21 mouse cellular contexts compared by ENCODE assay signal in the genomic region with DNA sequence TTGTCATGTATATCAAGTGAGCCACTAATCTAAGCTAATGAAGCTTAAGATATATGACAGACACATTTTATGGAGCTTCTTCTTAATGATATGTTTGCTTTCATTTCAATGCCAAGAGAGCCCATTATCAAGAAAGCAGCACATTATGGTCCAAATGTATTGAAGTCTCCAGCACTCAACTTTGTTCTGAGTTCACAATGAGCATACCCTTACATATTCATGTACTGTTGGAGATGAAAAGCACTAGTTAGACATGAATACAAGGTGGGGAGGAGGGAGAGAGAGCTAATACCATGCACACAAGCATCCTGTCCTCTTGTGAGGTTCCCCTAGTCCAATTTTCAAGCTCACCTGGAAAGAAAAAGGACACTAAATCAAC.
DNase-seq lines count a peak whose midpoint lies in the region; ATAC-seq lines count a peak whose summit lies in the region.
"Had no signal": no experiment of that assay in that cellular context is flagged by ENCODE, and none has a peak within 500 bp of the region (broad histone marks: within the 10 kb centered on the region; RNA-seq: fewer than 3 reads in every experiment).

No protein-coding gene starts in this region.

- no peaks in the 10 kb centered on the region for H3K9me3 ChIP-seq in forebrain, embryonic 12.5 days
- no peaks in the 10 kb centered on the region for H3K9me3 ChIP-seq in forebrain, embryonic 10.5 days
- H3K9me3 ChIP-seq in neural tube, embryonic 11.5 days (ENCODE audit: control insufficient read depth, low read length): no peaks in the 10 kb centered on the region
- no peaks in the 10 kb centered on the region for H3K9me3 ChIP-seq in neural tube, embryonic 15.5 days (replicated peaks)
- H3K9me3 ChIP-seq in forebrain, embryonic 14.5 days (replicated peaks; ENCODE audit: control insufficient read depth, low read length): no peaks in the 10 kb centered on the region
- H3K9me3 ChIP-seq in hindbrain, embryonic 13.5 days: no peaks in the 10 kb centered on the region
- H3K9me3 ChIP-seq: embryonic facial prominence, embryonic 13.5 days; heart, embryonic 15.5 days had no signal

- H3K4me1 ChIP-seq in forebrain, embryonic 12.5 days: peaks cover 10% of the 10 kb centered on the region
- H3K4me1 ChIP-seq in forebrain, embryonic 10.5 days: peaks cover 26% of the 10 kb centered on the region
- H3K4me1 ChIP-seq in neural tube, embryonic 11.5 days (ENCODE audit: control insufficient read depth, insufficient read depth, low read length): no peaks in the 10 kb centered on the region
- no peaks in the 10 kb centered on the region for H3K4me1 ChIP-seq in neural tube, embryonic 15.5 days
- peaks cover 10% of the 10 kb centered on the region for H3K4me1 ChIP-seq in forebrain, embryonic 14.5 days (ENCODE audit: control insufficient read depth, insufficient read depth, low read length)
- peaks cover 5% of the 10 kb centered on the region; the same call in 1 of the 2 replicates for H3K4me1 ChIP-seq in hindbrain, embryonic 13.5 days (replicated peaks)
- H3K4me1 ChIP-seq: embryonic facial prominence, embryonic 13.5 days; heart, embryonic 15.5 days had no signal

- H3K36me3 ChIP-seq in forebrain, embryonic 12.5 days (replicated peaks): no peaks in the 10 kb centered on the region
- no peaks in the 10 kb centered on the region for H3K36me3 ChIP-seq in forebrain, embryonic 10.5 days (replicated peaks)
- H3K36me3 ChIP-seq in neural tube, embryonic 11.5 days (ENCODE audit: control insufficient read depth, insufficient read depth, low read length): no peaks in the 10 kb centered on the region
- H3K36me3 ChIP-seq in neural tube, embryonic 15.5 days: no peaks in the 10 kb centered on the region
- no peaks in the 10 kb centered on the region for H3K36me3 ChIP-seq in forebrain, embryonic 14.5 days (ENCODE audit: control insufficient read depth, insufficient read depth, low read length)
- H3K36me3 ChIP-seq in hindbrain, embryonic 13.5 days: no peaks in the 10 kb centered on the region
- H3K36me3 ChIP-seq: embryonic facial prominence, embryonic 13.5 days; heart, embryonic 15.5 days had no signal

- H3K4me3 ChIP-seq in forebrain, embryonic 12.5 days (replicated peaks): no peak overlapping the region
- no peak overlapping the region for H3K4me3 ChIP-seq in forebrain, embryonic 10.5 days
- no peak overlapping the region for H3K4me3 ChIP-seq in neural tube, embryonic 11.5 days (ENCODE audit: low read depth, low read length)
- no peak overlapping the region for H3K4me3 ChIP-seq in neural tube, embryonic 15.5 days (replicated peaks)
- no peak overlapping the region for H3K4me3 ChIP-seq in forebrain, embryonic 14.5 days (ENCODE audit: low read depth, low read length)
- no peak overlapping the region for H3K4me3 ChIP-seq in hindbrain, embryonic 13.5 days
- H3K4me3 ChIP-seq: embryonic facial prominence, embryonic 13.5 days; heart, adult 2 months; heart, embryonic 15.5 days had no signal

- H3K9ac ChIP-seq in forebrain, embryonic 12.5 days: no peak overlapping the region
- no peak overlapping the region for H3K9ac ChIP-seq in neural tube, embryonic 11.5 days (ENCODE audit: low read length)
- no peak overlapping the region for H3K9ac ChIP-seq in neural tube, embryonic 15.5 days (replicated peaks)
- H3K9ac ChIP-seq in forebrain, embryonic 14.5 days (ENCODE audit: low read length): no peak overlapping the region
- no peak overlapping the region for H3K9ac ChIP-seq in hindbrain, embryonic 13.5 days
- H3K9ac ChIP-seq: embryonic facial prominence, embryonic 13.5 days; heart, embryonic 15.5 days had no signal

- DNase-seq in forebrain, embryonic 10.5 days (ENCODE audit: extremely low spot score, low spot score): no peak
- DNase-seq in neural tube, embryonic 11.5 days (ENCODE audit: low spot score): no peak
- no peak for DNase-seq in forebrain, embryonic 14.5 days (ENCODE audit: low spot score)
- no peak for DNase-seq in cerebellum, adult 18-20 months
- DNase-seq: adrenal gland, postnatal 10 days; cerebellum, adult 11-12 months; cerebellum, adult 9-11 months; cerebellum, postnatal 36 days; gastrocnemius, postnatal 14 days; heart, adult 2 months; heart, postnatal 14 days; kidney, adult 8-10 months had no signal

- peaks cover 30% of the 10 kb centered on the region for H3K27me3 ChIP-seq in forebrain, embryonic 12.5 days
- H3K27me3 ChIP-seq in forebrain, embryonic 10.5 days (ENCODE audit: poor library complexity, severe bottlenecking): peaks cover 60% of the 10 kb centered on the region
- H3K27me3 ChIP-seq in neural tube, embryonic 11.5 days (ENCODE audit: control insufficient read depth, insufficient read depth, low read length): no peaks in the 10 kb centered on the region
- H3K27me3 ChIP-seq in neural tube, embryonic 15.5 days (replicated peaks): no peaks in the 10 kb centered on the region
- H3K27me3 ChIP-seq in forebrain, embryonic 14.5 days (replicated peaks; ENCODE audit: control insufficient read depth, insufficient read depth, low read length): no peaks in the 10 kb centered on the region
- H3K27me3 ChIP-seq in hindbrain, embryonic 13.5 days: no peaks in the 10 kb centered on the region
- H3K27me3 ChIP-seq: embryonic facial prominence, embryonic 13.5 days; heart, embryonic 15.5 days had no signal

- H3K27ac ChIP-seq in forebrain, embryonic 12.5 days: no peak overlapping the region
- no peak overlapping the region for H3K27ac ChIP-seq in forebrain, embryonic 10.5 days
- no peak overlapping the region for H3K27ac ChIP-seq in neural tube, embryonic 11.5 days (ENCODE audit: low read depth, low read length)
- H3K27ac ChIP-seq in neural tube, embryonic 15.5 days (replicated peaks): no peak overlapping the region
- no peak overlapping the region for H3K27ac ChIP-seq in forebrain, embryonic 14.5 days (ENCODE audit: low read depth, low read length)
- no peak overlapping the region for H3K27ac ChIP-seq in hindbrain, embryonic 13.5 days
- H3K27ac ChIP-seq: embryonic facial prominence, embryonic 13.5 days; heart, adult 2 months; heart, embryonic 15.5 days had no signal

- H3K4me2 ChIP-seq in forebrain, embryonic 12.5 days: no peak overlapping the region
- no peak overlapping the region for H3K4me2 ChIP-seq in neural tube, embryonic 11.5 days (ENCODE audit: low read depth)
- H3K4me2 ChIP-seq in neural tube, embryonic 15.5 days: no peak overlapping the region
- no peak overlapping the region for H3K4me2 ChIP-seq in forebrain, embryonic 14.5 days (ENCODE audit: low read length)
- H3K4me2 ChIP-seq in hindbrain, embryonic 13.5 days: no peak overlapping the region
- H3K4me2 ChIP-seq: embryonic facial prominence, embryonic 13.5 days; heart, embryonic 11.5 days; heart, embryonic 15.5 days had no signal

- ATAC-seq in forebrain, embryonic 12.5 days (ENCODE audit: low FRiP score): peak; percentile 83
- peak; percentile 41; the same call in 1 of the 2 replicates for ATAC-seq in neural tube, embryonic 11.5 days (ENCODE audit: insufficient read depth, low FRiP score, low TSS enrichment)
- no peak for ATAC-seq in neural tube, embryonic 15.5 days (ENCODE audit: low FRiP score)
- ATAC-seq in forebrain, embryonic 14.5 days: peak; percentile 85
- no peak for ATAC-seq in hindbrain, embryonic 13.5 days (ENCODE audit: low FRiP score)
- ATAC-seq: hindbrain, embryonic 16.5 days; inflammation-experienced regulatory T-cells, adult 6 months; intestine, postnatal 0 days had no signal

Comparison
In these comparisons a context has a peak if more than half of its experiments do, and no peak if none do; other contexts are left out.
1. ATAC-seq: peak in forebrain, embryonic 12.5 days (single experiment), neural tube, embryonic 11.5 days (single experiment) and forebrain, embryonic 14.5 days (single experiment); none in neural tube, embryonic 15.5 days (single experiment) and hindbrain, embryonic 13.5 days (single experiment).